Mouse (Mus musculus) lung, embryonic 16.5 days (tissue): Measurements from ENCODE around the gene Commd1. TPM values are rescaled to one million over a fixed set of nuclear protein-coding genes. Genes with fewer than 3 reads are reported as not detected.
A peak's percentile ranks its signal among the peaks of the same experiment; 100 is the strongest.

ENCODE experiments used
- ATAC-seq: fragments of 200-750 bp; cut with Nextera tagmentation; 2 replicates; pipeline ENCODE4 v1.8.0; 2017; ENCODE audit warnings: low read depth, mild to moderate bottlenecking, moderate library complexity
- H3K27ac ChIP-seq: fragments of 300-500 bp; sonication (generic); 2 replicates; pipeline ENCODE4 v1.5.1; 2014; ENCODE audit warnings: mild to moderate bottlenecking, control low read depth, low read length
- H3K27me3 ChIP-seq: fragments of 300-500 bp; sonication (generic); 2 replicates; pipeline ENCODE4 v1.6.1; 2014; ENCODE audit warnings: low read depth, low read length, mixed read lengths; ENCODE audit not compliant: control insufficient read depth, insufficient read depth
- H3K36me3 ChIP-seq: fragments of 300-500 bp; sonication (generic); 2 replicates; pipeline ENCODE4 v1.6.1; 2014; ENCODE audit warnings: low read length; ENCODE audit not compliant: control insufficient read depth, insufficient read depth
- H3K4me1 ChIP-seq: fragments of 300-500 bp; sonication (generic); replicated peaks from 2 replicates; pipeline ENCODE4 v1.6.1; 2014; ENCODE audit warnings: low read length, mixed read lengths; ENCODE audit not compliant: control insufficient read depth, insufficient read depth
- H3K4me2 ChIP-seq: fragments of 300-500 bp; sonication (generic); 2 replicates; pipeline ENCODE4 v1.6.1; 2014; ENCODE audit warnings: low read depth, low read length, control low read depth
- H3K4me3 ChIP-seq: fragments of 300-500 bp; sonication (generic); 2 replicates; pipeline ENCODE4 v1.5.1; 2014; ENCODE audit warnings: mild to moderate bottlenecking, low read length, control low read depth
- H3K9ac ChIP-seq: fragments of 300-500 bp; sonication (generic); 2 replicates; pipeline ENCODE4 v1.6.1; 2014; ENCODE audit warnings: low read length, control low read depth
- H3K9me3 ChIP-seq: fragments of 300-500 bp; sonication (generic); 2 replicates; pipeline ENCODE4 v1.6.1; 2016; ENCODE audit warnings: low read length; ENCODE audit not compliant: control insufficient read depth
- WGBS: fragments of 180-500 bp; shearing (Covaris S2); extraction: QIAGEN DNeasy Blood & Tissue Kit; methylation state at CpG from one replicate; pipeline ENCODE4 v1.1.7; 2014; 5-methylcytosine and 5-hydroxymethylcytosine counted together
- polyA plus RNA-seq: library from polyadenylated mRNA; unstranded; fragments of >200 nt; fragmentation: Nextera tagmentation; extraction: Ambion mirVana; gene quantifications from 2 replicates; pipeline ENCODE4 v1.2.1, GENCODE M21; 2015

Gene Commd1
- polyA plus RNA-seq, 1 experiment from 2014 or later, result 381 TPM

DNA sequence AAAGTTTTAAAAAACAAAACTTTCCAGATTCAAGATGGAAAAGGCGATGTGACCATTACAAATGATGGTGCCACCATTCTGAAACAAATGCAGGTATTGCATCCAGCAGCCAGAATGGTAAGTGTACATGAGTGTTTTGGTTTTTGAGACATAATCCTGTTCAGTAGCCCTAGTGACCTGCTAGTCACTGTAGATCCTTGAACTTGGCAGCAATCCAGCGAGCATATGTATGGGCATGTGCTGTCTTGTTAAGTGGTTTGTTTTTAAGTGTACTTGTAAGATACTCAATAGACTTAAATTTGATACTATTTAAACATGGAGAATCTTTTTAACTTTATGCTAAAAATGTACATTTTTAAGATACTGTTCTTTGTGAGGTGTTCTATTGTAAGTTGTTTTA is 12.1 kb upstream of the Commd1 start:
- 73% methylated on average over 2 of the region's 2 CpGs for WGBS
- H3K36me3 ChIP-seq, result peaks cover 29% of the 10 kb centered on the region
- H3K4me3 ChIP-seq, result no peak overlapping the region
- no peak overlapping the region for H3K27ac ChIP-seq
- no peaks in the 10 kb centered on the region for H3K27me3 ChIP-seq
- no peak for ATAC-seq
- H3K4me1 ChIP-seq, result peaks cover 8% of the 10 kb centered on the region
- no peak overlapping the region for H3K4me2 ChIP-seq
- H3K9ac ChIP-seq, result no peak overlapping the region
- no peaks in the 10 kb centered on the region for H3K9me3 ChIP-seq

DNA sequence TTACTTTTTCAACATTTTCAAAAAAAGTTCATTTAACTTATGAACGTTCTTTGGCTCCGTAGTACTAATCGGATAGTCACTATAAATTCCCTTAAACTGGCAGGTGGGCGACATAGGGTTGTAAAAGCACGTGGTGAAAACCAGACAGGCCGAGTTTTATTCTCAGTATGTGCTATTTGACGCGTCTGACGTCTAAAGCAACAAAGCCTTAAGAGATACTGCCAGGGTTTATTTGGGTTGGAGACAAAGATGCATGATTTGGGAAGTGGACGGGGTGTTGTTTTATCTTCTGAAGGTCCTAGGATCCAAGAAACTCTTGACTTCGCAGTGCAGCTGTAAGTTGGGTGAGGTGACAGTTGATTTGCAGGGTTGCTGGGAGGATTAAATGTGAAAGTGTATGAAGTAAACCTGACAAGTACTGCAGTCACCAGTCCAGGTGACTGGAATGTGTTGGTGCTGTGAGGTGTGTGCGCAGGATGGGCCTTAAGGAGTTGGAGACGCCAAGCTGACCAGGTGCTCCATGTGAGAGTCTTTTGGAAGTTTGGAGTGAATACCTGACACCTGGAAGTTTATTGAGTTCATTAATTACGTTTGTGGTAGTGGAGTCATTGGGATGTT is 9.1 kb upstream of the Commd1 start:
- H3K9me3 ChIP-seq, result no peaks in the 10 kb centered on the region
- peak overlapping the region; percentile 97 for H3K4me3 ChIP-seq
- H3K36me3 ChIP-seq, result peaks cover 16% of the 10 kb centered on the region
- H3K9ac ChIP-seq, result peak overlapping the region; percentile 88
- H3K4me2 ChIP-seq, result peak overlapping the region; percentile 91
- H3K27me3 ChIP-seq, result no peaks in the 10 kb centered on the region
- ATAC-seq, result no peak
- peak overlapping the region; percentile 95 for H3K27ac ChIP-seq
- peaks cover 8% of the 10 kb centered on the region for H3K4me1 ChIP-seq
- 3% methylated on average over 14 of the region's 14 CpGs for WGBS

- WGBS, result under 1% methylated on average over 64 of the region's 66 CpGs
- Histone ChIP-seq H3K4me3 (peak within 1 kb of the TSS; percentile 97), H3K4me1 (peaks cover 8% of the 10 kb centered on the region), H3K27me3 (no peaks in the 10 kb centered on the region), H3K9me3 (no peaks in the 10 kb centered on the region), H3K36me3 (peaks cover 14% of the 10 kb centered on the region), H3K27ac (peak within 1 kb of the TSS; percentile 95), H3K9ac (peak within 1 kb of the TSS; percentile 88), H3K4me2 (peak within 1 kb of the TSS; percentile 91)
- ATAC-seq, result peak; percentile 99
Observed at GRCm38 (mm10) chr11:22990393-22991126, 8.4 kb upstream of the Commd1 start, which contains the start of gene Cct4. TSS of gene Cct4 (plus strand) at chr11:22990519.

DNA sequence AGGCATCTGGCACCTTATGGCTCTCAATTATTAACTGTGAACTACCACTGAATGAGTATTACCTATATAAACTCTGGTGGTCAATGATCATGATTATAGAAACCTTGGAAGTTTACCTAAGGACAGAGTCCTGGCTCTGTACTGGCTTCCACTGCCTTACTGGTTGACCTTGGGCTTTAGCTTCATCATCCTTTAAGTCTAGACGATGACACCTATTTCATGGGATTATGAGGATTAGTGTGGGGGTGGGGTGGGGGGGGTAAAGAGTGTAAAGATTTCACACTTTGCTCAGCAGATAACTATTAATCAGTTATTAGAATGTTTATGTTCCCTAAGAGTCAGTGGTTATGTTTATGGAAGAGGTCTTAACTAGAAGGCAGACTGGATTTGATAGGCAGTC is 7.6 kb upstream of the Commd1 start:
- Histone ChIP-seq H3K27me3 (no peaks in the 10 kb centered on the region), H3K9ac (peak overlapping the region; percentile 88), H3K9me3 (no peaks in the 10 kb centered on the region), H3K36me3 (peaks cover 9% of the 10 kb centered on the region; the same call in 1 of the 2 replicates), H3K27ac (peak overlapping the region; percentile 95), H3K4me1 (peaks cover 8% of the 10 kb centered on the region), H3K4me2 (peak overlapping the region; percentile 91), H3K4me3 (peak overlapping the region; percentile 97)
- WGBS, result 40% methylated on average over 1 of the region's 1 CpGs
- no peak for ATAC-seq

GRCm38 (mm10) chr11:22987357-22987756 is 5.2 kb upstream of the Commd1 start:
- WGBS, result 27% methylated on average over 2 of the region's 2 CpGs
- H3K36me3 ChIP-seq, result no peaks in the 10 kb centered on the region
- H3K27me3 ChIP-seq, result no peaks in the 10 kb centered on the region
- peaks cover 8% of the 10 kb centered on the region for H3K4me1 ChIP-seq
- no peak overlapping the region for H3K4me2 ChIP-seq
- no peak for ATAC-seq
- H3K4me3 ChIP-seq, result no peak overlapping the region
- H3K9ac ChIP-seq, result no peak overlapping the region
- no peak overlapping the region for H3K27ac ChIP-seq
- no peaks in the 10 kb centered on the region for H3K9me3 ChIP-seq

- ATAC-seq, result no peak
- 54% methylated on average over 3 of the region's 3 CpGs for WGBS
- Histone ChIP-seq H3K27ac (no peak overlapping the region), H3K4me2 (no peak overlapping the region), H3K4me1 (peaks cover 7% of the 10 kb centered on the region), H3K9ac (no peak overlapping the region), H3K4me3 (no peak overlapping the region), H3K36me3 (no peaks in the 10 kb centered on the region), H3K27me3 (no peaks in the 10 kb centered on the region), H3K9me3 (no peaks in the 10 kb centered on the region)
Observed at GRCm38 (mm10) chr11:22985510-22985909, 3.3 kb upstream of the Commd1 start.

DNA sequence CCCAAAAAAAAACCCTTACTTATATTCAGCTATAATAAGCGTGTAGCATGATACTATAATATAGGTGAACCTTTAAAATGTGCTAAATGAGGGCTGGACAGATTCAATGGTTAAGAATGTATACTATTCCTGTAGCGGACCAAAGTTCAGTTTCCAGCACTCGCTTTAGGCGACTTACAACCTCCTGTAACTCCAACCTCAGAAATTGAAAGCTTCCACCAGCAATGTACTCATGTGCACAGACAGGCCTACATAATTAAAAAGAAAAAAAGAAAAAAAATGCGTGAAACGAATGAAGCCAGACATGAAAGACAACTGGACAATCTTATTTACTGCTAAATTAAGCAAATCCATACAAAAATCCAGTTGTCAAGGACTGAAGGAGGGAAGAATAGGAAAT is 664 bp upstream of the Commd1 start:
- peaks cover 2% of the 10 kb centered on the region; the same call in 1 of the 2 replicates for H3K36me3 ChIP-seq
- no peak overlapping the region for H3K4me3 ChIP-seq
- H3K27ac ChIP-seq, result no peak overlapping the region
- H3K9ac ChIP-seq, result no peak overlapping the region
- H3K9me3 ChIP-seq, result no peaks in the 10 kb centered on the region
- peaks cover 7% of the 10 kb centered on the region for H3K4me1 ChIP-seq
- WGBS, result 69% methylated on average over 6 of the region's 6 CpGs
- peak overlapping the region; percentile 84 for H3K4me2 ChIP-seq
- ATAC-seq, result no peak
- H3K27me3 ChIP-seq, result no peaks in the 10 kb centered on the region

DNA sequence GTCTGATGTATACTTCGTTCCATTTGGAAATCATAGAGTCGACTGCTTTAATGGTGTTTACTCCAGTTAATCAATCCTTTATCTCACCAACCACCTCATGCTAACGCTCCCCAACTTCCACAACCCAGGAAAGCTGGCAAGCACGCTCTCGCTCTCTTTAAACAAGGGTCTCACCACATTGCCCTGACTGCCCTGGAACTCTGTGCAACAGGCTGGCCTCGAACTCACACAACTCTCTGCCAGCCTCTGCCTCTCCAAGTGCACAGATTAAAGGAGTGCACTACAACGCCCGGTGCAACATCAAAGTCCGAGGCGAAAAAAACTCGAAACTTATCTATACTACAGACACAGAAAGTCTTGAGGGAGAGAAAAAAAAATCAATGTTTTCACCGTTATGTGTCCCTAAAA is 635 bp downstream of the Commd1 start:
- H3K4me1 ChIP-seq, result peaks cover 7% of the 10 kb centered on the region
- WGBS, result under 1% methylated on average over 12 of the region's 12 CpGs

GRCm38 (mm10) chr11:22981041-22981440 is 1.1 kb downstream of the Commd1 start:
- Histone ChIP-seq H3K36me3 (peaks cover 5% of the 10 kb centered on the region; the same call in 1 of the 2 replicates), H3K4me3 (peak overlapping the region; percentile 77), H3K4me1 (peaks cover 7% of the 10 kb centered on the region), H3K9me3 (no peaks in the 10 kb centered on the region), H3K4me2 (peak overlapping the region; percentile 84), H3K27me3 (no peaks in the 10 kb centered on the region), H3K27ac (no peak overlapping the region), H3K9ac (peak overlapping the region; percentile 77)
- 31% methylated on average over 4 of the region's 4 CpGs for WGBS
- ATAC-seq, result no peak

More for the DNA sequence above, 635 bp downstream of the Commd1 start:
- Histone ChIP-seq H3K36me3 (peaks cover 5% of the 10 kb centered on the region; the same call in 1 of the 2 replicates), H3K9me3 (no peaks in the 10 kb centered on the region), H3K27ac (peak overlapping the region; percentile 97), H3K9ac (peak overlapping the region; percentile 77), H3K4me3 (peak overlapping the region; percentile 77), H3K4me2 (peak overlapping the region; percentile 84), H3K27me3 (no peaks in the 10 kb centered on the region)
- ATAC-seq, result peak; percentile 34
